Mouse (Mus musculus) ES-E14 (cell line): ENCODE data around the gene Gm27029. TPM values are rescaled to one million over a fixed set of nuclear protein-coding genes. Genes with fewer than 3 reads are reported as not detected.

Source experiments
- DNase-seq: peaks from one replicate; pipeline ENCODE4 v3.0.0-alpha.2; 2013; ENCODE audit warnings: low read depth, low spot score
- H3K27ac ChIP-seq: 2 replicates; pipeline ENCODE4 v1.5.1; 2012; ENCODE audit warnings: low read depth, mild to moderate bottlenecking, low read length, moderate library complexity, mixed read lengths; ENCODE audit not compliant: poor library complexity, insufficient read depth, severe bottlenecking
- H3K36me3 ChIP-seq: 2 replicates; pipeline ENCODE4 v1.6.1; 2012; ENCODE audit warnings: mild to moderate bottlenecking, low read length, moderate library complexity, mixed read lengths; ENCODE audit not compliant: control insufficient read depth, poor library complexity, insufficient read depth, severe bottlenecking
- H3K4me1 ChIP-seq, 2 experiments: fragments of 150-350 bp in 1 of 2; sonication (generic) in 1 of 2; 2 replicates each; pipeline ENCODE4 v1.6.1; 2012; ENCODE audit warnings: low read length in 2 of 2, mild to moderate bottlenecking in 1 of 2, mixed read lengths in 1 of 2; ENCODE audit not compliant: control insufficient read depth in 2 of 2, insufficient read depth in 2 of 2, poor library complexity in 1 of 2
- H3K4me3 ChIP-seq, 2 experiments: fragments of 150-350 bp in 1 of 2; sonication (generic) in 1 of 2; 2 replicates each; pipeline ENCODE4 v1.5.1; 2012; ENCODE audit warnings: low read length in 2 of 2, low read depth in 1 of 2, mild to moderate bottlenecking in 1 of 2, mixed read lengths in 1 of 2; ENCODE audit not compliant: insufficient read depth in 1 of 2, poor library complexity in 1 of 2, severe bottlenecking in 1 of 2
- H3K9ac ChIP-seq: 2 replicates; pipeline ENCODE4 v1.6.1; 2012; ENCODE audit warnings: low read depth, mild to moderate bottlenecking, low read length, mixed read lengths; ENCODE audit not compliant: poor library complexity, insufficient read depth, severe bottlenecking
- H3K9me3 ChIP-seq: fragments of 150-350 bp; sonication (generic); 2 replicates; pipeline ENCODE4 v1.6.1; 2012; ENCODE audit warnings: low read depth, mild to moderate bottlenecking, low read length; ENCODE audit not compliant: control insufficient read depth, insufficient read depth
- CHD2 ChIP-seq: IDR thresholded peaks from 2 replicates; pipeline ENCODE4 v1.6.1; 2014; ENCODE audit warnings: mild to moderate bottlenecking, low read depth, low read length, inconsistent platforms
- HCFC1 ChIP-seq: IDR thresholded peaks from 2 replicates; pipeline ENCODE4 v1.6.1; 2012; ENCODE audit warnings: low read length, inconsistent platforms, borderline replicate concordance; ENCODE audit not compliant: insufficient read depth
- MAFK ChIP-seq: IDR thresholded peaks from 2 replicates; pipeline ENCODE4 v1.6.1; 2014; ENCODE audit warnings: mild to moderate bottlenecking, low read depth, low read length, inconsistent platforms; ENCODE audit not compliant: insufficient read depth
- ZC3H11A ChIP-seq: IDR thresholded peaks from 2 replicates; pipeline ENCODE4 v1.6.1; 2012; ENCODE audit warnings: low read depth, mild to moderate bottlenecking, inconsistent platforms, low read length, borderline replicate concordance
- ZNF384 ChIP-seq: IDR thresholded peaks from 2 replicates; pipeline ENCODE4 v1.6.1; 2012; ENCODE audit warnings: low read depth, low read length, inconsistent platforms
- in situ Hi-C, 2 experiments: fragments of 600-800 bp; cut with MboI; formaldehyde crosslinking; loops; one replicate each; pipeline ENCODE4 v1.15.1; 2025; ENCODE audit warnings: low sequenced_read_pairs in 2 of 2, inconsistent platforms in 1 of 2; ENCODE audit not compliant: unreplicated experiment in 2 of 2
- total RNA-seq: library from RNA; depleted of rRNA; stranded (reverse); fragments of 300-350 nt; gene quantifications from 2 replicates; pipeline ENCODE4 v1.2.3, GENCODE M21; 2012; rRNA removed

Gm27029 gene
- total RNA-seq, 1 experiment, result 5.4 TPM

DNA sequence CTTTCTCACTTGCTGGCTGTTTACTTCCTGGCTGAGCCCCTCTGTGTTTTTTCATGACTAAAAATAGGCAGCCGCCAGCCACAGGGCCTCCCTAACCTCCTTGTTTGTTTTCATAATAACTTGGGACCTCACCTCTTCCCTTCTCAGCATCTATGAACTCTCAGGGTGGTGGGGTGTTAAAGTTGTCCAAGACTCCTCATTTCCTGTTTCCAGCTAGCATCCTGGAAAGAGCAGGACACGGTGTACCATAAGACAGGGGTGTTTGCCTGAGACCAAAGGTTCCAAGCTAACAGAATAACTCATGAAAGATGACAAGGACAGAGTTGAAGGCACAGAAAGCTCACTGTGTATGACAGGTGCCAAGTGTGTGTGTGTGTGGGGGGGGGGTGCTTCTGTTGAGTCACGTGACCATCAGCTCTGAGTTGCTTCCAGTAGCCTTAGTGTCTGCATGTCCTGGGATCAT lies 63.9 kb downstream of the Gm27029 start:
- Histone ChIP-seq H3K9me3 (no peaks in the 10 kb centered on the region), H3K9ac (no peak overlapping the region), H3K4me1 (0 out of 4 replicates have a peak, but pooled peaks cover 0 to 2% of the 10 kb centered on the region in 2 experiments), H3K4me3 (no peak overlapping the region), H3K36me3 (no peaks in the 10 kb centered on the region), H3K27ac (no peak overlapping the region)
- in situ Hi-C loops, result no loop called here
- TF ChIP-seq MAFK, result no peak
- no peak for TF ChIP-seq HCFC1
- TF ChIP-seq ZNF384, result no peak
- TF ChIP-seq CHD2, result no peak
- TF ChIP-seq ZC3H11A, result no peak
- DNase-seq, result no peak

DNA sequence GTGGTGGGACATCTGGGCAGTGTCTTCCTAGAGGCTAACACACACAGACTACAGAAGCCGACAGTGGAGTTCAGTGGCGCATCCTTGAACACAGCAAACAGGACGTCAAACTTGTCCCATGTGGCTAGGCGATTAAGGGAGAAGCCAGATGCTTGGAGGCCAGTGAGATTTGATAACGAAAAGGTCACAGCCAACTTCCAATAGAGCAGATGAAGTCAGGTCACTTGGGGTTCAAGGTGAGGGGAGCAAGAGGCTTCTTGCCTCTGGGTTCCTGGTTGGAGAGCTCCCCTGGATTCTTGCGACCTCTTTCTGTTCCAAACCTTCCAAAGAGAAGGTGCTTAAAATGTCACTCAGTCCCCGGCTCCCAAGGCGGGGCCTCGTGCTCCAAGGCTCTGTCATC lies 64.8 kb downstream of the Gm27029 start:
- H3K36me3 ChIP-seq, result no peaks in the 10 kb centered on the region
- H3K9ac ChIP-seq, result no peak overlapping the region
- no peak overlapping the region for H3K4me3 ChIP-seq
- TF ChIP-seq CHD2, result no peak
- TF ChIP-seq ZNF384, result no peak
- in situ Hi-C loops, result no loop called here
- H3K4me1 ChIP-seq, result 0 out of 4 replicates have a peak, but pooled peaks cover 0 to 2% of the 10 kb centered on the region in 2 experiments
- DNase-seq, result no peak
- H3K27ac ChIP-seq, result no peak overlapping the region
- no peaks in the 10 kb centered on the region for H3K9me3 ChIP-seq

DNA sequence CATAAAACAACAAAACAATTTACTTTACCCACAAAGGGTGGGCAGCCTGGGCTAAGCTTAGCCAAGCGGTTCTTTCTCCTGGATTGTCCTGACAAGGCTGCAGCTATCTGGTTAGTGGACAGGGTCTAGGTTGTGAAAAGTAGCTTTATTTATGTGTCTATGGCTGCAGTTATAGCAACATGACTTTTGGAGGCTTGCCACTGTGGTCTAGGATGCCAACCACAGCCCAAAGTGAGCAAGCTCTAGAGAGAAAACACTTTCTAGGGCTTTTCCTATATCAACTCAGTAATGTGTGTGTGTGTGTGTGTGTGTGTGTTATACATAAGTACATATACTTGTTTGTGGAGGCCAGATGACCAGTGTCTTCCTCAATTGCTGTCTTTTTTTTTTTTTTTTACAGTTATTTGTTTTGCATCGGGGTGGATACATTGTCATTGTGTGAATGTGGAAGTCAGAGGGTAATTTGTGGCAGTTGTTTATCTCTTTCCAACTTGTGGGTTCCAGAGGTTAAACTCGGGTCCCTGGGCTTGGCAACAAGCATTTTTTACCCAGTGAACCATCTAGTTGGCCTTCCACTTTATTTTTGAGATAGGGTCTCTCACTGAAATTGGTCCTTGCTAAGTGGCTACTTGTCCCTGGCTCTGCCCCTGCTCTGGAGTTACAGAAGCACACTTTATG lies 67.0 kb downstream of the Gm27029 start:
- H3K9ac ChIP-seq, result no peak overlapping the region
- in situ Hi-C loops, result no loop called here
- TF ChIP-seq ZC3H11A (no peak), ZNF384 (no peak), MAFK (no peak)

More for the DNA sequence above, 67.0 kb downstream of the Gm27029 start:
- Histone ChIP-seq H3K27ac (no peak overlapping the region), H3K9me3 (no peaks in the 10 kb centered on the region), H3K36me3 (no peaks in the 10 kb centered on the region), H3K4me3 (no peak overlapping the region), H3K4me1 (peaks cover 2% of the 10 kb centered on the region in 2 experiments; a peak in 1 of 4 replicates)
- no peak for DNase-seq

Other genes with a start within 250 kb of the Gm27029 start
- gene Ccr10, start 249.4 kb downstream of the Gm27029 start, total RNA-seq, result 0.31 TPM in 1 of 2 replicates, not detected in the other
- gene Ezh1, start 198.3 kb downstream of the Gm27029 start, total RNA-seq, result 18.3 and 18.9 TPM in 2 replicates
- gene Ramp2, start 178.8 kb downstream of the Gm27029 start, total RNA-seq, result 4.0 and 5.6 TPM in 2 replicates
- gene Vps25, start 171.1 kb downstream of the Gm27029 start, total RNA-seq, result 105 and 135 TPM in 2 replicates
- 0.49 and 1.1 TPM in 2 replicates for gene Wnk4, start 164.2 kb downstream of the Gm27029 start, total RNA-seq
- 2.1 and 2.4 TPM in 2 replicates for gene Cntd1, start 145.8 kb downstream of the Gm27029 start, total RNA-seq
- 107 and 139 TPM in 2 replicates for gene Coa3, start 145.7 kb downstream of the Gm27029 start, total RNA-seq
- 80.6 and 89.2 TPM in 2 replicates for gene Becn1, start 122.5 kb downstream of the Gm27029 start, total RNA-seq
- gene Psme3, start 108.6 kb downstream of the Gm27029 start, total RNA-seq, result 40.0 and 57.0 TPM in 2 replicates
- 4.6 and 5.0 TPM in 2 replicates for gene Aoc2, start 99.7 kb downstream of the Gm27029 start, total RNA-seq
- 0.62 and 0.95 TPM in 2 replicates for gene Aoc3, start 94.2 kb downstream of the Gm27029 start, total RNA-seq
- not detected in 2 replicates for gene G6pc, start 57.2 kb downstream of the Gm27029 start, total RNA-seq
- 73.2 and 79.4 TPM in 2 replicates for gene Aarsd1, start 7.2 kb downstream of the Gm27029 start, total RNA-seq
- gene Rundc1, start 289 bp upstream of the Gm27029 start, total RNA-seq, result 6.9 and 7.6 TPM in 2 replicates
- 3.2 and 3.4 TPM in 2 replicates for gene Ptges3l, start 537 bp upstream of the Gm27029 start, total RNA-seq
- gene Rpl27, start 17.5 kb upstream of the Gm27029 start, total RNA-seq, result 1,298 and 1,307 TPM in 2 replicates
- gene Ifi35, start 23.6 kb upstream of the Gm27029 start, total RNA-seq, result 5.0 and 9.1 TPM in 2 replicates
- gene Rnd2, start 40.2 kb upstream of the Gm27029 start, total RNA-seq, result 8.9 and 10.4 TPM in 2 replicates
- 41.9 and 57.5 TPM in 2 replicates for gene Vat1, start 41.4 kb upstream of the Gm27029 start, total RNA-seq
- 61.1 and 63.5 TPM in 2 replicates for gene Brca1, start 127.2 kb upstream of the Gm27029 start, total RNA-seq
- 101 and 103 TPM in 2 replicates for gene Nbr1, start 127.4 kb upstream of the Gm27029 start, total RNA-seq
- 5.8 and 7.0 TPM in 2 replicates for gene Tmem106a, start 157.4 kb upstream of the Gm27029 start, total RNA-seq
- gene Gm11634, start 174.5 kb upstream of the Gm27029 start, total RNA-seq, result not detected in 2 replicates
- gene Rdm1, start 202.4 kb upstream of the Gm27029 start, total RNA-seq, result 81.1 and 99.0 TPM in 2 replicates
- gene Arl4d, start 240.7 kb upstream of the Gm27029 start, total RNA-seq, result 11.2 and 13.8 TPM in 2 replicates